Mouse (Mus musculus): ENCODE data around the gene Smurf2. TPM values are rescaled to one million over a fixed set of nuclear protein-coding genes. Genes with fewer than 3 reads are reported as not detected.

The Smurf2 gene
- polyA plus RNA-seq, 1 experiment: 10.0 TPM

GRCm38 (mm10) chr11:106777395-106777794 lies 143.1 kb downstream of the Smurf2 start:
- no peak for DNase-seq (ENCODE audit: low read depth)

GRCm38 (mm10) chr11:106776960-106777359 lies 143.6 kb downstream of the Smurf2 start:
- DNase-seq (ENCODE audit: low read depth): no peak

- DNase-seq (ENCODE audit: low read depth): no peak
Observed at GRCm38 (mm10) chr11:106773061-106773460, 147.5 kb downstream of the Smurf2 start.

GRCm38 (mm10) chr11:106770195-106770974 lies 150.1 kb downstream of the Smurf2 start:
- DNase-seq (ENCODE audit: low read depth): no peak

Other genes with a start within 250 kb of the Smurf2 start
- 62.5 and 77.5 TPM in 2 replicates for gene Pecam1, start 170.1 kb downstream of the Smurf2 start, polyA plus RNA-seq (2012; rRNA removed)
- 0.82 and 0.93 TPM in 2 replicates for gene Milr1, start 169.5 kb downstream of the Smurf2 start, polyA plus RNA-seq (2012; rRNA removed)
- 4.4 and 5.1 TPM in 2 replicates for gene Polg2, start 141.2 kb downstream of the Smurf2 start, polyA plus RNA-seq (2012; rRNA removed)
- gene Ddx5, start 131.5 kb downstream of the Smurf2 start, polyA plus RNA-seq (2012; rRNA removed): 362 and 416 TPM in 2 replicates
- 4.3 and 4.5 TPM in 2 replicates for gene Cep95, start 131.5 kb downstream of the Smurf2 start, polyA plus RNA-seq (2012; rRNA removed)
- 12.9 and 16.0 TPM in 2 replicates for gene Kpna2, start 78.8 kb upstream of the Smurf2 start, polyA plus RNA-seq (2012; rRNA removed)
- 3.9 and 4.5 TPM in 2 replicates for gene 1810010H24Rik, start 105.0 kb upstream of the Smurf2 start, polyA plus RNA-seq (2012; rRNA removed)
- 16.7 and 22.4 TPM in 2 replicates for gene Bptf, start 211.4 kb upstream of the Smurf2 start, polyA plus RNA-seq (2012; rRNA removed)